Mouse (Mus musculus) urinary bladder, adult 18-20 months (tissue): ENCODE results near the gene Utrn.
A peak's percentile ranks its signal among the peaks of the same experiment; 100 is the strongest.

Experiments used
- DNase-seq, 2 experiments: peaks; one replicate each; pipeline ENCODE4 v3.0.0; 2022; ENCODE audit warnings: low spot score in 2 of 2, mixed read lengths in 2 of 2

The Utrn gene

GRCm38 (mm10) chr10:12798248-12798647 lies 70.9 kb downstream of the Utrn start:
- no peak for DNase-seq

DNA sequence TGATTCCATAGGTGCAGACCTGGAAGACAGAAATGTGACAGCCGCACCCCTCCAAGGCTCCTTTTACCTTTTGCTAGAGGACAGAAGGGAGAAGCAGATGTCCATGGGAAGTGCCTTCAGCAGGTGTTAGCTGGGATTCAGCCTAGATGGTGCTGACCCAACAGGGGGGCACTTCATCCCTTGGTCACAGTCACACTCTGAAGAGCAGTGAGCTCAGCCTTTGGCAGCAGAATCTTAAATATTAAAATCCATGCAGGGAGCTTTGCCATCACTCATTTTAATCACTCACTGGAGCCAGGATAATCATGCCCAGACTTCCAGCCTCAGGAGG lies 72.7 kb downstream of the Utrn start:
- no peak for DNase-seq

- no peak for DNase-seq
These were observed 73.2 kb downstream of the Utrn start for GRCm38 (mm10) chr10:12795796-12796509.

DNA sequence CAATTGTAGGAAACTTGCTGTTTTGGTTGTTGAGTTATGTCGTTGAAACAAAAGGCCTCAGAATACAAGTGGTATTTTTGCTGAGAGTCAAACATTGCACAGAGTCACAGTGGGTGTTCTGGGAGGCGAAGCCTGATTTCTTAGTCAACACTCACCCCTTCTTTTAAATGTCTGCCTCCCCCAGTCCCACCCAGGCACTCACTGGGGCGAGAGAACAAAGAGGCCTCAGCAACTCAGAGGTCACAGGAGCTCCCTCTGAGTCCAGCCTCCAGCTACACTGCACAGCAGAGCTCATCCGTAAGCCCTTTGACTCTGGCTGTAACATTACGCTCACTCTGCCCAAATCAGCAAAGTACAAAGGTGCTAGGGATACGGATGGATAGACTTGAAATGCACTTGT lies 77.1 kb downstream of the Utrn start:
- no peak for DNase-seq

DNA sequence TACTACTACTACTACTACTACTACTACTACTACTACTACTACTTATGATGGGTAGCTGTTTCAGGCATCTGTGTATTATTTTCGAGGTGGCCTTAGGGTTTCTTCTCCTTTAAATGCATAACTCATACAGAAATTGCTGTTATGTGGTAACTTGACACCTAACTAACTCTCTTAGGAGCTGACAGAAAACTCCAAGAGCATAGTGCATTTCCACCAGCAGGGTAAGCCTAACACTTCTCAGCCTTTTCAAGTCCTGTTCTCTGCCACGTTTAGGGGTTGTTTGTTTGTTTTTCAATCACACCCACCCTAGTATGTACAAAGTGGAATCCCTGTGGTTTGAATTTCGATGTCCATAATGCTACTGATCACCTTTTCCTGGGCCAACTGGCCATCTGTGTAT lies 78.3 kb downstream of the Utrn start:
- no peak for DNase-seq

- no peak for DNase-seq
These were observed 80.6 kb downstream of the Utrn start for GRCm38 (mm10) chr10:12788529-12788928.

DNA sequence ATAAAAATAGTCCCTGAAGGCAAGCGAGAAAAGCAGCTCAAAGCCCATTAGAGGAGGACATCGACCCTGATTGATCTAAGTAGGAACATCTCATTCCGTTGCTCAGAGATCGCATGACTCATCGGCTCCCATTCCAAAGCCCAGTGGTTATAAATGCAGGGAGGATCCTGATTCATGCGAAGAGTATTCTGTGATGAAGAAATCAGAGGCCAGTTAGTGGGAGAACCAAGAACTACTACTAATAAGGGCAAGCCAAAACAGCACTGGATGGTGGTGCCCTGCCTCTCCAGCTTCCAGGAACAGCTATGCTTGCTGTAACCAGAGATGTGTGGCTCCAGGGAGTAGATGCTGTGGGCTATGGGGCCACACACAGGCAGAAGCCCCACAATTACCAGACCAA lies 81.2 kb downstream of the Utrn start:
- DNase-seq: peak in 1 of 2 experiments; percentile 60

DNA sequence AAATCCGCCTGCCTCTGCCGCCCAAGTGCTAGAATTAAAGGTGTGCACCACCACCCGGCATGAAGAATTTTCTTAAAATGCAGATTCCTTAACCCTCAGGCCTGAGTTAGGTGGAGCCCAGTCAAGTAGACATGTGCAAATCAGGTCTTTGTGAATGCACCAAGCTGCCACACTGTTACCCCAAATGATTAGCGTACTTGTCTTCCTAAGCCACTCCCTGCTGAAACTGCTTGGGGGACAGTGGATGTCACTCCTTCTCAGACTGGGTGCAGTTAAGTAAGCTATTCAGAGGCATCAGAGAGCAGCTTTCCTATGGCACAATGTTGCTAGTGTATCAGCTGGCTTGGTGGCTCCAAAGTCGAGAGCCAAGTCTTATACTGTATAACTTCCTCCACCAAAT lies 83.9 kb downstream of the Utrn start:
- DNase-seq: no peak

DNA sequence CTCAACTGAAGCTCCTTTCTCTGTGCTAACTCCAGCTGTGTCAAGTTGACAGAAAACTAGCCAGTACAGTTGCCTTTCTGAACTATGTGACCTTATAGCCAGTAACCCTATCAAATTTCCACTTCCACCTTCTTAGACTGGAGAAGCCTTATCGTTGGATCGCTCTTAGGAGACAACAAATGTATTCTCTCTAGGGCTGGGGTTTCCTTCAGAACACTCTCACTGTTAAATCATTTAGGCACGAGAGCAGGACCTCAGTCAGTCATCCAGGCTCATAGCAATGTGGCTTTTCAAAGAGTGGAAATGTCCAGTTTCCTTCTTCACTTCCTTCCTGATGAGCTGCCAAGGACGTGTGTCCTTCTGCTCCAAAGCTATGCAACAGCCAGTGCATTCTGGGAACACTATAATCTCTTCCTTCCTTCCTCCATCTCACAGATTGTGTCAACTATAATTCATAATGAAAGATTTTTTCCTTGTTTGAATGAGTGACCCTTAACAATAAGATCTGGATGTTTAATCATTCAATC lies 87.7 kb downstream of the Utrn start:
- DNase-seq: no peak

- no peak for DNase-seq
These were observed 96.0 kb downstream of the Utrn start for GRCm38 (mm10) chr10:12773178-12773577.

DNA sequence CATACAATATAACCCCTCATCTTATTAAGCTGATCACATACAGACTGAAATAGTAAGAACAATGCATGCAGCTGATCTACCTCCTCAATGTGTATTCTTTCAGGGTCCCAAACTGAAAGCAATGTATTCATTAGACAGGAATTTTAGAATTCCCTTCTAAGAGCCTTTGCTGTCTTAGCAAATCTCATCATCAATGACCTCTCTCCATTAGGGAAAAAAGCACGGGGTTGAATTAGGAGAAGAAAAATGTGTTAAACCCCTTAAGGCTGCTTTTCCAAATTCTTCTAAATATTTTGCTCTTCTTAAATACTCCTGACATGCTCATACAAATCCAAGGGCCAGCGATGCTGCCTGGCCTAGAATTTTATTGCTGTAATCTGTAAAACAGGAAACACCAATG lies 97.7 kb downstream of the Utrn start:
- no peak for DNase-seq

- no peak for DNase-seq
These were observed 106.5 kb downstream of the Utrn start for GRCm38 (mm10) chr10:12762668-12763067.

DNA sequence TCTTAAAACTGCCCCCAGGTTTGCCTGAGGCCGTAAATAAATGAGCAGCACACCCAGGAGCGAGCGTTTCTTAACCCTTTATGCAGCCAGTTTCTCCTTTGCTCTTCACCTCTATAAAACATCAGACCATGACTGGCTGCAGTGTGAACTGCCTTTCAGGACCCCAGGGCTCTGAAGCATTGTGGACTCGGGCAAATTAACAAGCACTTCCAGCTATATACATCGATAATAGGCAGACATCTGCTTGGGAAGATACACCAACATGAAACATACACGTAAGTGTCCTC lies 110.5 kb downstream of the Utrn start:
- no peak for DNase-seq

- peak in 1 of 2 experiments; percentile 30 for DNase-seq
These were observed 111.0 kb downstream of the Utrn start for GRCm38 (mm10) chr10:12757943-12758701.

DNA sequence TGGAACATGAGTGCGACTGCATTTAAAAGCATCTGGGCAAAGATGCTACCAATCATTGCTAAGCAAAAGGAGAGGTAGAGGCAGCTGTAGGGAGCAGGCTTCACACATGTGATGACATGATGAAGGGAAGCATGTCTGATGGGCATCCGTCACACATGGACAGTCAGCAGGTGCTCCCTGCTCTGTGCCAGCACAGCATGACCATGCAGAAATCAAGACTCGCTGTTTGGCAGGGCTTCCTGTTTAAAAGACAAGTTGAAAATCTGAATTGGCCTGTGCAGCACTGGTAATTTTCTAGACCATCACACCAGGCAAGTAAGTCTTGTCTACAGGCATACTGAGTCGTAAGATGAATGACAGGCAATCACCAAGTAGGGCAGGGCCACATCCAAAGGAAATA lies 112.5 kb downstream of the Utrn start:
- no peak for DNase-seq

DNA sequence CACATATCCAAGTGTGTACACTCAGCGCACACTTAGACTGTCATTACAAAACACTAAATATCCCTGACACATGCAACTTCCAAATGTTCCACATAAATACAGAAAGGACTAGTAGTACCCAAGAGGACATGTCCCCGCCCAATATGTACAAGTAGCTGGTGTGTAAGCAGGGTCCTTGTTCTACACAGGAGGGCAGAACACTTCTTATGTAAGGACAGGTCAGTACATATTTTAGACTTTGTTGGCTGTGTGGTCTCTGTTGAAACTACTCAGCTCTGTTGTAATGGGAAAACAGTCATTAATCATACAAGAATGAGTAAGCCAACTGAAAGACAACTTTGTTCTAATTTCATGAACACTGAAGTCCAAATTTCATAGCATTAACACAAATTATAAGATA lies 114.3 kb downstream of the Utrn start:
- no peak for DNase-seq

GRCm38 (mm10) chr10:12754166-12754565 lies 115.0 kb downstream of the Utrn start:
- DNase-seq: no peak

DNA sequence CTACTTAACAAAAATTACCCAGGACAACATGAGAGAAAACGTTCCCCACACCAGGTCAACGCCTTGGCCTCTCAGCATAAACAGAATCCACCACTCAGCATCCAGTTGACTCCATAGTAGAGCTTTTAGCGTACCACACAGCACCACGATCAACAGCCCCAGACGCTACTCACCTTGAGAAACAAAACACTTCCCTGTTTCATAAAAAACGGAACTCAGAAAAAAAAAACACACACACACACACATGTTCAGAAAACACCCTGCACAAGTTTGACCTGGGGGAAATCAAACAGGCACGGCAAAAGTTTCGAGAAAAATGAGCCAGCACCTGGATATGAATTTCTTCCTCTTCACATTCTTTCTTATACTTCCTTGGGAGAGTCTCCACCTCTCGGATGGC lies 125.4 kb downstream of the Utrn start:
- DNase-seq: no peak

GRCm38 (mm10) chr10:12739302-12739987 lies 129.7 kb downstream of the Utrn start:
- DNase-seq: no peak

DNA sequence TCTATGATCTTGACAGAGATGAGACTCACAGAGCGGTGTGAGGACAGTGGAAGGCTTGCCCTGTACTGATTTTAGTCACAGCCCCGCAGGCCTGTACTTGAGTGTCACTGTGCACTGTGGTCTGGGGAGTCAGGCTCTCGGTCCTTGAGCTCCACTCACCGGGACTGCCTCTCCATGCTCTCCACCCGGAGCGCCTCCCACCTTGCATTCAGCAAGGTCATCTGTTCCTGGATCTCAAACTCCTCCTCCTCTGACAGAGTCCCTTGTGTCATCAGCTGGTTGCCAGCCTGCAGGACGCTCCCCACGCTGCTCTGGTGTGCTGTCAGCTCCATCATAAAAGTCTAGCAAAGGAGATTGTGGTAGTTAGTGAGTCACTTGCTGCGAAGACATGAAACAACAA lies 131.2 kb downstream of the Utrn start:
- DNase-seq: no peak

- no peak for DNase-seq
These were observed 132.0 kb downstream of the Utrn start for GRCm38 (mm10) chr10:12736861-12737835.

- DNase-seq: no peak
These were observed 133.5 kb downstream of the Utrn start for GRCm38 (mm10) chr10:12735695-12736094.
